Mouse (Mus musculus) midbrain, postnatal 0 days (tissue): ENCODE data around the gene Fam173a. TPM values are rescaled to one million over a fixed set of nuclear protein-coding genes. Genes with fewer than 3 reads are reported as not detected.

Source experiments
- ATAC-seq: fragments of 200-750 bp; cut with Nextera tagmentation; 2 replicates; pipeline ENCODE4 v1.8.0; 2017; ENCODE audit warnings: moderate number of reproducible peaks, mild to moderate bottlenecking, moderate TSS enrichment, moderate library complexity; ENCODE audit not compliant: low FRiP score
- DNase-seq: peaks from one replicate; pipeline ENCODE4 v3.0.0-alpha.2; 2015; ENCODE audit warnings: low spot score
- H3K27ac ChIP-seq: fragments of 300-500 bp; sonication (generic); 2 replicates; pipeline ENCODE4 v1.5.1; 2014; ENCODE audit warnings: low read depth, mild to moderate bottlenecking, low read length, mixed read lengths
- H3K27me3 ChIP-seq: fragments of 300-500 bp; sonication (generic); 2 replicates; pipeline ENCODE4 v1.6.1; 2014; ENCODE audit warnings: low read length, control low read depth, mixed read lengths; ENCODE audit not compliant: insufficient read depth
- H3K36me3 ChIP-seq: fragments of 300-500 bp; sonication (generic); 2 replicates; pipeline ENCODE4 v1.6.1; 2014; ENCODE audit warnings: low read length, control low read depth, mixed read lengths; ENCODE audit not compliant: insufficient read depth
- H3K4me1 ChIP-seq: fragments of 300-500 bp; sonication (generic); 2 replicates; pipeline ENCODE4 v1.6.1; 2014; ENCODE audit warnings: mild to moderate bottlenecking, control low read depth, antibody characterized with exemption, low read length, mixed read lengths; ENCODE audit not compliant: insufficient read depth
- H3K4me2 ChIP-seq: fragments of 300-500 bp; sonication (generic); 2 replicates; pipeline ENCODE4 v1.6.1; 2014; ENCODE audit warnings: low read depth, mild to moderate bottlenecking, low read length, mixed read lengths; ENCODE audit not compliant: poor library complexity, severe bottlenecking
- H3K4me3 ChIP-seq: fragments of 300-500 bp; sonication (generic); 2 replicates; pipeline ENCODE4 v1.5.1; 2014; ENCODE audit warnings: low read depth, mild to moderate bottlenecking, low read length, moderate library complexity
- H3K9ac ChIP-seq: fragments of 300-500 bp; sonication (generic); replicated peaks from 2 replicates; pipeline ENCODE4 v1.6.1; 2014; ENCODE audit warnings: mild to moderate bottlenecking, low read length, moderate library complexity, mixed read lengths; ENCODE audit not compliant: poor library complexity, severe bottlenecking
- H3K9me3 ChIP-seq: fragments of 300-500 bp; sonication (generic); 2 replicates; pipeline ENCODE4 v1.6.1; 2016; ENCODE audit warnings: low read length, control low read depth
- CTCF ChIP-seq: IDR thresholded peaks from 2 replicates; pipeline ENCODE4 v1.5.1; 2016; ENCODE audit warnings: antibody characterized with exemption, mild to moderate bottlenecking
- WGBS: fragments of 180-500 bp; shearing (Covaris S2); extraction: QIAGEN DNeasy Blood & Tissue Kit; methylation state at CpG from one replicate; pipeline ENCODE4 v1.1.7; 2014; 5-methylcytosine and 5-hydroxymethylcytosine counted together
- polyA plus RNA-seq: library from polyadenylated mRNA; unstranded; fragments of >200 nt; fragmentation: Nextera tagmentation; extraction: Ambion mirVana; gene quantifications from 2 replicates; pipeline ENCODE4 v1.2.1, GENCODE M21; 2015
- total RNA-seq: library from RNA; depleted of rRNA; stranded (reverse); fragments of >200 nt; gene quantifications from 2 replicates; pipeline ENCODE4 v1.2.3, GENCODE M21; 2014

Gene Fam173a
- total and polyA plus RNA-seq, 2 experiments from 2014 or later: 74.2 to 106 TPM

- no peak overlapping the region for H3K4me3 ChIP-seq
- no peak overlapping the region for H3K9ac ChIP-seq
- H3K4me2 ChIP-seq: no peak overlapping the region
- no peaks in the 10 kb centered on the region for H3K9me3 ChIP-seq
- DNase-seq (no peak), ATAC-seq (no peak)
- 61% methylated on average over 9 of the region's 9 CpGs for WGBS
- H3K4me1 ChIP-seq: peaks cover 2% of the 10 kb centered on the region
- H3K27me3 ChIP-seq: no peaks in the 10 kb centered on the region
- no peak for TF ChIP-seq CTCF
- no peak overlapping the region for H3K27ac ChIP-seq
- H3K36me3 ChIP-seq: no peaks in the 10 kb centered on the region
These were observed 23.4 kb downstream of the Fam173a start for GRCm38 (mm10) chr17:25769331-25769730.

DNA sequence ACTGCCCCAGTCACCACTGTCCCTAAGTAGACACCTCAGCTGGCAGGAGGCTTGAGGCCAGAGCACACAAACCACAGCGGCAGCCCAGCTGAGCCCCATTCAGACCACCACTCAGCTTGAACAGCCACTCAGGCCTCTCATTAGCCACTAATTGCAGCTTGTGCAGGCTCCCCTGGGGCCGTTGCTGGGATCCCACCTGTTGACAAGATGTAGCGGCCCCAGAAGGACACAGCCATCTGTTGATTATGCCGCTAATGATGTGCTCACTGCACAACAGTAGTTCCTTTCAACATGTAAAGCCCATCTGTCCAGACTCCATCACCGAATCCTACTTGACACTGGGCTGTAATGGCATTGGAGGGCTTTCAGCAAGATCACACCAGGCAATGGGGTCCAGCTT is 26.8 kb downstream of the Fam173a start:
- no peak for TF ChIP-seq CTCF

GRCm38 (mm10) chr17:25762591-25762990 is 30.1 kb downstream of the Fam173a start:
- H3K27ac ChIP-seq: no peak overlapping the region
- DNase-seq: no peak
- H3K4me3 ChIP-seq: no peak overlapping the region
- 24% methylated on average over 3 of the region's 3 CpGs for WGBS
- TF ChIP-seq CTCF: no peak
- no peak overlapping the region for H3K9ac ChIP-seq
- no peaks in the 10 kb centered on the region for H3K4me1 ChIP-seq
- H3K9me3 ChIP-seq: no peaks in the 10 kb centered on the region
- H3K36me3 ChIP-seq: no peaks in the 10 kb centered on the region
- H3K4me2 ChIP-seq: no peak overlapping the region
- no peak for ATAC-seq
- H3K27me3 ChIP-seq: no peaks in the 10 kb centered on the region

More for the DNA sequence above, 26.8 kb downstream of the Fam173a start:
- Histone ChIP-seq H3K4me2 (no peak overlapping the region), H3K4me3 (no peak overlapping the region), H3K9ac (no peak overlapping the region), H3K4me1 (no peaks in the 10 kb centered on the region), H3K36me3 (no peaks in the 10 kb centered on the region), H3K9me3 (no peaks in the 10 kb centered on the region), H3K27ac (no peak overlapping the region), H3K27me3 (no peaks in the 10 kb centered on the region)
- peak; percentile 21 for DNase-seq
- WGBS: 55% methylated on average over 5 of the region's 5 CpGs
- no peak for ATAC-seq

DNA sequence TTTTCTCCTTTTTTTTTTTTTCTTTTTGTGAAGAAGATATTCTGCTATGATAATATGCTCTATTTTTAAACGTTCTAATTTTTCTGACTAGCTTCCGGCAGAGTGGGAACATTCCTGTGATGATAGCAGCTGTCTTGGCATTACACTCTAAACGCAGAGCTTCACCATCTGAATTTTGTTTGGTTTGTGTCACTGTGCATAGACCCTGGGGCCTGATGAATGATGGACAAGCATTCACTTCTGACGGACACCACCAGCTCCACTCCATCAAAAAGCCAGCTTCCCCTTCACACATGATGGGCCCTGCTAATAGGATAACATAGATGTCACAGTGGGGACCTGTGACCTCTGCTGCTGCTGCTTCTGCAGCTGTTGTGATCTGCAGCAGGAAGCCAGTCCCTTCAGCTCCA is 31.1 kb downstream of the Fam173a start:
- Histone ChIP-seq H3K36me3 (no peaks in the 10 kb centered on the region), H3K27me3 (no peaks in the 10 kb centered on the region), H3K9me3 (no peaks in the 10 kb centered on the region), H3K4me1 (no peaks in the 10 kb centered on the region), H3K27ac (no peak overlapping the region), H3K9ac (no peak overlapping the region), H3K4me3 (no peak overlapping the region), H3K4me2 (no peak overlapping the region)
- ATAC-seq: no peak
- TF ChIP-seq CTCF: no peak
- 20% methylated on average over 4 of the region's 4 CpGs for WGBS
- DNase-seq: no peak

GRCm38 (mm10) chr17:25760148-25760547 is 32.6 kb downstream of the Fam173a start:
- no peak overlapping the region for H3K9ac ChIP-seq
- H3K27me3 ChIP-seq: no peaks in the 10 kb centered on the region
- no peaks in the 10 kb centered on the region for H3K4me1 ChIP-seq
- no peaks in the 10 kb centered on the region for H3K36me3 ChIP-seq
- no peak for ATAC-seq
- no peak for DNase-seq
- no peak overlapping the region for H3K4me3 ChIP-seq
- 70% methylated on average over 8 of the region's 8 CpGs for WGBS
- H3K27ac ChIP-seq: no peak overlapping the region
- no peak overlapping the region for H3K4me2 ChIP-seq
- TF ChIP-seq CTCF: no peak
- H3K9me3 ChIP-seq: no peaks in the 10 kb centered on the region

- H3K4me1 ChIP-seq: no peaks in the 10 kb centered on the region
- no peak overlapping the region for H3K4me2 ChIP-seq
- no peak overlapping the region for H3K27ac ChIP-seq
- H3K4me3 ChIP-seq: no peak overlapping the region
- DNase-seq (no peak), ATAC-seq (no peak)
- WGBS: 73% methylated on average over 3 of the region's 3 CpGs
- no peaks in the 10 kb centered on the region for H3K9me3 ChIP-seq
- no peak for TF ChIP-seq CTCF
- H3K36me3 ChIP-seq: no peaks in the 10 kb centered on the region
- H3K9ac ChIP-seq: no peak overlapping the region
- H3K27me3 ChIP-seq: no peaks in the 10 kb centered on the region
These were observed 35.0 kb downstream of the Fam173a start for GRCm38 (mm10) chr17:25757691-25758090.
